Mouse (Mus musculus): ENCODE measurements around the gene Ppcdc. TPM values are rescaled to one million over a fixed set of nuclear protein-coding genes. Genes with fewer than 3 reads are reported as not detected.

The Ppcdc gene
- polyA plus RNA-seq (2015; fragmentation: Nextera tagmentation; extraction: Ambion mirVana) = 14.5 and 14.9 TPM in 2 replicates

DNA sequence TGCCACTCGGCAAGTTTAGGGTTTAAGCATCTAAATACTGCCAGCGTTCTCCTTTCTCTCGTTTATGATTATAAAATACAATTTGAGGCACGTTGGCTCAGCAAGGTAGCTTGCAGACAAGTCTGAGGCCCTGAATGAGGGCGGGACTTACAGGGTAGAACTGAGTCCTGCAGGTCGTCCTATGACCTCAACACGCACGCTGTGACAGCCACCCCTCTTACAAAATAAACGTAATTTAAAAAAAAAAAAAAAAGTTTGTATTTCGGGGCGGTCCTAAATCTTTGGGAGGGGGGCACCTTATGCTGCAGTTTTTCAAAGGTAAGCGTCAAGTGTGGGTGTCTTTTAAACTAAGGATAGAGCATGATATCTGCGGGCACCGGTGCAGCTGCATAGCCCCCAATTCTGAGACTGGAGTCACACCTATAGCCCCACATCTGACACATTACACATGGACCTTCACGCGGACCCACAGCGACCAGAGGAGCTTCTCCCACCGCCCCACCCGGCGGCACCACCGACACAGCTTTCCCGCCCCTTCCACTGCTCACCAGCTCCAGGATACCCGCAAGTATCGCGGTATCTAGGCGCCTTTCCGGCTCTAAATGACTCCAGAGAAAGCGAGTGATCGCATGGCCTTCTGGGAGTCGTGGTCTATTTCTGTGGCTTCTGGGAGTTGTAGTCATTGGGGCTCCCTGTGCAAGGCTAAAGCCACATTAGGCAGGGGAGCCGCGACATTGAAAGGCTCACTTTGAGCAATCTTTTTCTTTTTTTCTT lies at the start of gene Ppcdc:
TSS of gene Ppcdc (minus strand) at position 603 of the 774 bp plus-strand sequence.

DNA sequence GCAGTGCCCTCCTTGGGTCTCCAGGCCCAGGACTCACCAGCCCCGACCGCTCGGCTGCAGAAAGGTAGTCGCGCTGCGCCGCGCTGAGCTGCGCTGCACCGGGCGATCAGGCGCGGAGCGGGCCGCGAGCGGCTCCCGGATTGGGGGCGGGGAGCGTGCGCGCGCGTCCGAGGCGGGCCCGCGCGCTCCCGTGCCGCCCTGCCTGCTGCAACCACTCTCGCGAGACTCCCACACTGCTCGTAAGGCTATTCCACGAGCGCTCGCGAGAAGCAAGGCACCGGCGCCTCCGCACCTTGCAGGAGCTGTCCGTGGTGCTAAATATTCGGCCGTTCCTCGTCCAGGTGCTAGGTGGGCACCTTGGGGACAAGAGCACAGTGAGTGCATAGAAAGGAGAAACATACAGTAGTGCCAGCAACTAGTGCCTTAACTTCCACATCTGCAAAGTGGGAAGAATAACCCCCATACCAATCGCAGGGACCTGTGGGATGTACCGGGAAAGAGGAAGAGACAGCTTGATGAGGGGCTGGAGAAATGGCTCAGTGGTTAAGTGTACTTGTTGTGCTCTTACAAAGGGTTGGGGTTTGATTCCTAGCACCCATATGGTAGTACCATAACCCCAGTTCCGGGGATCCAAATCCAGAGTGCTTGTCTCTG lies 28.1 kb upstream of the Ppcdc start, which contains the start of gene Scamp5:
TSS of gene Scamp5 (minus strand) at position 165 of the 654 bp plus-strand sequence.

Other genes starting within 250 kb of the Ppcdc start
- gene Trcg1, start 203.6 kb downstream of the Ppcdc start, polyA plus RNA-seq (2015; fragmentation: Nextera tagmentation; extraction: Ambion mirVana) = not detected in 2 replicates
- 4.8 and 8.2 TPM in 2 replicates for gene 1700017B05Rik, start 177.5 kb downstream of the Ppcdc start, polyA plus RNA-seq (2015; fragmentation: Nextera tagmentation; extraction: Ambion mirVana)
- 7.9 and 8.3 TPM in 2 replicates for gene Scamp5, start 27.9 kb upstream of the Ppcdc start, polyA plus RNA-seq (2015; fragmentation: Nextera tagmentation; extraction: Ambion mirVana)
- gene Rpp25, start 63.9 kb upstream of the Ppcdc start, polyA plus RNA-seq (2015; fragmentation: Nextera tagmentation; extraction: Ambion mirVana) = 0.18 and 0.19 TPM in 2 replicates
- gene Cox5a, start 81.2 kb upstream of the Ppcdc start, polyA plus RNA-seq (2015; fragmentation: Nextera tagmentation; extraction: Ambion mirVana) = 1,582 and 1,881 TPM in 2 replicates
- gene Fam219b, start 97.4 kb upstream of the Ppcdc start, polyA plus RNA-seq (2015; fragmentation: Nextera tagmentation; extraction: Ambion mirVana) = 10.2 and 12.0 TPM in 2 replicates
- 118 and 126 TPM in 2 replicates for gene Mpi, start 112.6 kb upstream of the Ppcdc start, polyA plus RNA-seq (2015; fragmentation: Nextera tagmentation; extraction: Ambion mirVana)
- 77.4 and 83.4 TPM in 2 replicates for gene Scamp2, start 120.8 kb upstream of the Ppcdc start, polyA plus RNA-seq (2015; fragmentation: Nextera tagmentation; extraction: Ambion mirVana)
- 7.6 and 10.5 TPM in 2 replicates for gene Ulk3, start 149.3 kb upstream of the Ppcdc start, polyA plus RNA-seq (2015; fragmentation: Nextera tagmentation; extraction: Ambion mirVana)
- 0.09 and 0.10 TPM in 2 replicates for gene Cplx3, start 166.2 kb upstream of the Ppcdc start, polyA plus RNA-seq (2015; fragmentation: Nextera tagmentation; extraction: Ambion mirVana)
- gene Lman1l, start 180.7 kb upstream of the Ppcdc start, polyA plus RNA-seq (2015; fragmentation: Nextera tagmentation; extraction: Ambion mirVana) = not detected in 2 replicates
- gene Csk, start 213.5 kb upstream of the Ppcdc start, polyA plus RNA-seq (2015; fragmentation: Nextera tagmentation; extraction: Ambion mirVana) = 10.5 and 13.5 TPM in 2 replicates
- gene Cyp1a2, start 243.6 kb upstream of the Ppcdc start, polyA plus RNA-seq (2015; fragmentation: Nextera tagmentation; extraction: Ambion mirVana) = not detected in 2 replicates
- not detected in 2 replicates for gene Cyp1a1, start 247.8 kb upstream of the Ppcdc start, polyA plus RNA-seq (2015; fragmentation: Nextera tagmentation; extraction: Ambion mirVana)